Mouse (Mus musculus) T-cell, adult 66 days (primary cell): ENCODE data around the gene Nhp2. TPM values are rescaled to one million over a fixed set of nuclear protein-coding genes. Genes with fewer than 3 reads are reported as not detected.

ENCODE experiments used
- total RNA-seq, 2 experiments: library from RNA; stranded (reverse); gene quantifications; 3 replicates in 1 of 2; 4 replicates in 1 of 2; pipeline ENCODE4 v1.2.4; 2023

Gene Nhp2
- 10 to 100 TPM; 56.3 to 62.5 TPM for total RNA-seq

GRCm38 (mm10) chr11:51619409-51620060, at the start of gene Nhp2:
Gene Nhp2 (plus strand): TSS chr11:51619735.

DNA sequence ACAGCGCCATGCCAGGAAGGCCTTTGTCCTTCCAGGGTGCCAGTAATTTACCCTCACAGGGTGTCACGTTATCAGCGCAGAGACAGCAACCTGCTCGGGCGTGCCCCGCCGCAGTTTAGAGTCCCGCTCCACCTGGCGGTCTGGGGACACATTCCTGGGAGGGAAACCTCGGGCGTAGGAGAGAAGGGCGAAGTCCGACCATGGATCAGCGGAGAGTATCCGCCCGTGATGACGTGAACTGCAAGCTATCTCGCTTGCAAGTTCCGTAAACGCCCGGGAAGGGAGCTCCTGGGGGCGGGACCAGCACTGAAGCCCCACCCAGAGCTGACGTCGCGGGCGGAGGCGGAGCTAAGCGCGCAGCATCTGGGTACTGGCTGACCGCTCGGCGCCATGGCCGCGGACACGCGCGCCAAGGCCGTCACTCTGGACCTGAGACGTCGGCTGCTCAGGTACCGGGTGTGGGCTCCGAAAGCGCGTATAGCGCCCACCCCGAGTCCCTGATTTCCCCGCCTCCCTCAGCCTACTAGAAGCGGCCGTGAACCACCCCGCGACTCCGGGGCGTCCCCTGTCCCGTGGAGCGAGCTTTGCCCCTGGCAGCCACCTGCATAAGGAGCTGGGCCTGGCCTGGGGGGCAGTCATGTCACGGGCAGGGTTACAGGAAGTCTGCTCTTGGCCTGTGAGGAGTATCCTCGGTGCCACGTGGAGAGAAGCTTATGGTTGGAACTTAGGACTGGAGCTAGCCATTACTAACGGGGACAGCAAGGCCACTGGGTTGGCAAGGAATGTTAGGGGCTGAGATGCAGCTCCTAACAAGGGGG, 34.9 kb upstream of the Nhp2 start, which contains the start of gene Phykpl:
Phykpl (plus strand) TSS at position 327 of the 818 bp plus-strand sequence.

DNA sequence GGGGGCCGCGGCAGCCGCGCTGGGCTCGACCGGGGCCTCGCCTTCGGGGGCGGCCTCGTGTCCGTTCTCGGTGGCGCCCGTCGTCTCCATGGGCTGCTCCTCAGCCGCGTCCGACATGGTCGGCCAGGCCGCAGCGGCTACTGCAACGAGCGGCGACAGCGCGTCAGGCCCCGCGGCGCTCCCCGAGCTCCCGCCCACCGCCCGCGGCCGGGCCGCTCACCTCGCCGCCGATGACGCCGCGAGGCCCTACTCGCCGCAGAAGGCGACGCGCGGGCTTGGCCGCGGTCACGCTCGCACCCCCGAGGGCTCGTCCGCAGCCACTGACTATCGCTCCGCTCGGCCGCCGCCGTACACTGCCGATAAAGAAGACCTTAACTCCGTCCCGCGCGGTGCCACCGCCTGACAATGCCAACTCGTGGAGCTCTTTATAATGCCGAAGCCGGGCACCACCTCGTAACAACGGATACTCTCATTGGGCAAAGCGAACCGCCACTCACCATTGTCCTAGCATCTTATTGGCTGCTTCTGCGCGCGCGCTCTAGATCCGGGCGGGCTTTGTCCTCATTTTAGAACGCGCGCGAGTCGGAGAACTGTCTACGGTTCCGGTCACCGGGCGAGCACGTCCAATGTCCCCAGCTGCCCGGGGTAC, 13.0 kb upstream of the Nhp2 start, which contains the start of gene Hnrnpab:
Hnrnpab (minus strand) TSS at position 401 of the 649 bp plus-strand sequence.

GRCm38 (mm10) chr11:51635525-51636322, 16.2 kb downstream of the Nhp2 start, which contains the start of gene Rmnd5b:
Gene Rmnd5b (minus strand): TSS chr11:51635896.

GRCm38 (mm10) chr11:51650691-51651515, 31.4 kb downstream of the Nhp2 start, which contains the start of the genes N4bp3 and D930048N14Rik:
Gene N4bp3 (minus strand): TSS chr11:51650842.
Gene D930048N14Rik (plus strand): TSS chr11:51650954.

Other genes with a start within 250 kb of the Nhp2 start
- 10 to 100 TPM in 1 of 2 experiments, 1 to 10 TPM in 1; 9.7 to 10.7 TPM for gene Phykpl, start 35.0 kb upstream of the Nhp2 start, total RNA-seq
- 100 to 1,000 TPM; 267 to 268 TPM for gene Hnrnpab, start 12.9 kb upstream of the Nhp2 start, total RNA-seq
- gene Rmnd5b, start 16.2 kb downstream of the Nhp2 start, total RNA-seq = 10 to 100 TPM; 57.2 to 69.0 TPM
- 1 to 10 TPM; 7.7 to 9.2 TPM for gene N4bp3, start 31.1 kb downstream of the Nhp2 start, total RNA-seq
- 1 to 10 TPM; 2.1 to 2.2 TPM for gene D930048N14Rik, start 31.2 kb downstream of the Nhp2 start, total RNA-seq
- gene 0610009B22Rik, start 69.1 kb downstream of the Nhp2 start, total RNA-seq = 1 to 10 TPM; 4.2 to 6.2 TPM
- 10 to 100 TPM; 51.7 to 57.2 TPM for gene Sec24a, start 143.9 kb downstream of the Nhp2 start, total RNA-seq
- 10 to 100 TPM; 32.1 to 36.7 TPM for gene Sar1b, start 144.0 kb downstream of the Nhp2 start, total RNA-seq
- 10 to 100 TPM; 72.6 to 74.2 TPM for gene Jade2, start 237.9 kb downstream of the Nhp2 start, total RNA-seq